Mouse (Mus musculus) left cerebral cortex, adult 11 months (tissue): ENCODE results near the gene Umad1.

Experiments
- DNase-seq: peaks from one replicate; pipeline ENCODE4 v3.0.0; 2022; ENCODE audit warnings: low spot score

The Umad1 gene

GRCm38 (mm10) chr6:8259004-8259666 lies at the start of gene Umad1, which contains the start of the genes Rpa3 and Gm45062:
Gene Umad1, plus strand, starts transcription at chr6:8259288.
Gene Rpa3, minus strand, starts transcription at chr6:8259173.
Gene Gm45062, plus strand, starts transcription at chr6:8259450.
- peak; percentile 98 for DNase-seq

GRCm38 (mm10) chr6:8209866-8210186 lies 49.3 kb upstream of the Umad1 start:
- DNase-seq = no peak

- DNase-seq = no peak
These were observed 48.4 kb upstream of the Umad1 start for GRCm38 (mm10) chr6:8210661-8211060.

DNA sequence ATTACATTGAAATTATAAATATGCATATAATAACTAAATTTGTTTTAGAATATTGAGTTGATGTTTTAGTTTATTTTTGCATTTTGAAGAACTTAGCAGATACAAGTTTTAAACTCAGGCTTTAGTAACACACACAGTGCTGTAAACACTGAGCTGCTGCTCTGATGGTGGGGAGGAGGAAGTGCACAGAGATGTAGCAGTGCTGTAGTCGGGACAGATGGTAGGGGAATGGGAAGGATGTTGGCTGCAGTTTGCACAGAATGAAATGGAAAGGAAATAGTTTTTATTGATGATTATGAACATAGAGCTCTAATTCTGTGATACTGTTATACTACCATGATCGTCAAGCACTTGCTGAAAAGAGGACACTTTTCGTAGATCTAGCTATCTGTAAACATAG lies 32.1 kb upstream of the Umad1 start:
- no peak for DNase-seq

- DNase-seq = no peak
These were observed 30.5 kb upstream of the Umad1 start for GRCm38 (mm10) chr6:8228596-8228995.

- no peak for DNase-seq
These were observed 772 bp upstream of the Umad1 start for GRCm38 (mm10) chr6:8258316-8258715.

DNA sequence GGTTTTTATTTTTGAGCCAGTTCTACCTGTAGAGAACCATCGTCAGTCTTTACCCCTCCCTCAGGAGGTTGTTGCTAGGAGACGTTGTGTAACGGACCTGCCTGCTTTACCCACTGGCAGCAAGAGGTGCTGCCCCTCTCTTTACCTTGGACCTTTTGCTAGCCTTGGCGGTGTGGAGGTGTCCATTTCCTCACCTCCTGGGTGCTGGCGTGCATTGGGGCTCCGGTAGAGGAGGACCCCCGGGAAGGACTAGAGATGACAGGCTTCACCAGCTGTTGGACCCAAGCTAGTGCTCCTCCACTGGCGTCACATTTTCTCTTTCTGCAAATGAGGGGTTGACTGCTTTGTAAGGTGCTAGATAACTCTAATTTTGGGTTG lies 568 bp downstream of the Umad1 start:
- DNase-seq = no peak

GRCm38 (mm10) chr6:8271047-8271446 lies 12.0 kb downstream of the Umad1 start:
- no peak for DNase-seq

- no peak for DNase-seq
These were observed 15.4 kb downstream of the Umad1 start for GRCm38 (mm10) chr6:8274387-8275054.

DNA sequence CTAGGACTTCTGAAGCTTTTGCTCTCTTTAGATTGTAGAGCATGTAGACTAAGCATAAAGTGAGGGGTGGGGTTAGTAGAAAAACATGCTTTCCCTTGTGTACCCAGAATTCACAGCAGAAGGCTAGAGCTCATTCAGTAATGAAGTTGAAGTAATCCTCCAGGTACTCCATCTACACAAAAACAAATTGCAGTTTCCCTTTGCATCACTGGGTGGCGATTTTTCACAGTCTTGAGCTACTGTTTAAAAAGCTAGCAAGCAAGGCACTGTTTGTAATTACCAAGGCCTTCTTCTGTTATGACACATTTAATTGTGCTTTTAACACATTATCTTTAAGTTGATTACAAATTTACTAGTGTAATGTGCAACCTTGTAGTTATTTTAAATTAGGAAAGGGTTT lies 16.0 kb downstream of the Umad1 start:
- peak; percentile 58 for DNase-seq

DNA sequence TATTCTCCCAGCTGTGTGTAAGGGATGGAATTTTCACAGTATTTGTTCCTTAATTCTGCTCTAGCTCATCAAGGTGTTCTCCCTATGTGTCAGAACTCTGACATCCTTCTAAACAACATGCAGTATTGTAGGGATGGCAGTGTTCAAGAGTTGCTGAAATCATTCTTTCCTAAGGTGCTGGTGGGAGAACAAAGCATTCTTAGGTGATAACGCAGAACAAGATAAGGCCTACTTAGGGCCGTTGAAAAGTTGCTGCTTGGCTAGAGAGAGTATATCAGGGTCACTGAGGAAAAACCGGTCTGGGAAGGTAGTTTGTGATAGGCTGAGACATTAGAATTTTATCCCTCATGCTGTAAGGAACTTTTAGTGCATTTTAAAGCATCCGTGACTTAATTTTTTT lies 17.3 kb downstream of the Umad1 start:
- DNase-seq = no peak

DNA sequence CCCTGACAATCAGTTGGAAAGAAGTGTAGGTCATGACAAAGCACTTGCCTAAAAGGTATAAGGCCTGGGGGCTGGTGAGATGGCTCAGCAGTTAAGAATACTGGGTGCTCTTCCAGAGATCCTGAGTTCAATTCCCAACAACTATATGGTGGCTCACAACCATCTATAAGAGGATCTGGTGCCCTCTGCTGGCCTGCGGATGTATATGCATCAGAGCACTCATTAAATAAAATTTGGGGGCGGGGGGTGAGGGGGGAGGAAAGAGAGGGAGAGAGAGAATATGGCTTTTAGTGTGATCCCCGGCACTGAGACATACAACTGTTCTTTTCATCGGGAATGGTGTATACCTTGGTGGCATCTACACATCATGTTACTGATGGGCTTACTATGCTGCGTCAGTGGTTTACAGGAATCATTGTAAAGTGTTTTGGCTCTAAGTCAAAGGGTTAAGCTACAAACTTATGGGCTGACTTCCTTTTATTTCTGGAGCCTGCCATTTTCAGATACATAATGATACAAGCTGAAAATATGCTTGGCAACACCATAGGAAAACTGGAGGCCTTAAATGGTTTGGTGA lies 19.4 kb downstream of the Umad1 start:
- no peak for DNase-seq

DNA sequence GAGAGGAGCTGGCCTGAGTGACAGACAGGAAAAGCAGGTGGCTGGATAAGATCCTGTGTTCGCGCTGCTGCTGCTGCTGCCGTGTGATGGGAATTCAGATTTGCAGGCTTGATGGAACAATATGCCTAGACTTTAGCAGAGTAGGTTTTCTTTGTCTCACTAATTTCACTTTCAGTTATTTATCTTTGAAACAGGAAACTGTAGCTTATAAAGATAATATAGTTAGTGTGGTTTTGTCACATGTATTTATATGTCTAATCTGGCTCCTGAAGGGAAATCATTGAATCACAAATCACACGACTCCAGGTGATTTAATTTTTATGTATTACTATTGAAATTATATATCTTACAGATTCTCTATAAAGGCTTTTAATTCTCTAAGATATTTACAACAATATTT lies 24.2 kb downstream of the Umad1 start:
- no peak for DNase-seq

DNA sequence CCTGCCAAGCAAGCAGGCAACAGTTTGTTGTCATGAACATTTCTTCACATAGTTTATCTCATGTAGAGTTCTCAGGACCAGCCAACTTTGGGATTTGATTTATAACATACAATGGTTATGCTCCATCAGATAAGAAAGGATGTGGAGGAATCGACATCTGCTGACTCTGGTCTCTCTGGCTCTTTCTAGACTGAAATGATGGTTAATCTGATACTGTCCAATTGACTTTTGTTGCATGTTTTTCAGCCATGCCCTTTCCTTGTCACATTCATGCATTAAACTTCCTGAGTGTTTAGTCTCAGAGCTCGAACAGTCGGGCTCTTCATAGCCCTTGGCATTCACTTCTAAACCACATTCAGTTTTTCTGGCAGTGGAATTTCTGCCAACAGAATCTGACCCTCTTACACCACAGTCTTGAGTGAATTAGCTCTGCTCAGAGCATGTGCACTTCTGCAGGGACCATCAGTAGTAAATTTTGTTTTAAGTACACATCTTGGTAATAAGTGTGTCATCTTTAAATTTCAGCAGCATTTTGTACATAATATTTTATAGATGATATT lies 26.4 kb downstream of the Umad1 start:
- no peak for DNase-seq

- no peak for DNase-seq
These were observed 27.1 kb downstream of the Umad1 start for GRCm38 (mm10) chr6:8286146-8286545.

- no peak for DNase-seq
These were observed 29.9 kb downstream of the Umad1 start for GRCm38 (mm10) chr6:8288755-8289580.

GRCm38 (mm10) chr6:8294048-8294784 lies 35.1 kb downstream of the Umad1 start:
- no peak for DNase-seq

DNA sequence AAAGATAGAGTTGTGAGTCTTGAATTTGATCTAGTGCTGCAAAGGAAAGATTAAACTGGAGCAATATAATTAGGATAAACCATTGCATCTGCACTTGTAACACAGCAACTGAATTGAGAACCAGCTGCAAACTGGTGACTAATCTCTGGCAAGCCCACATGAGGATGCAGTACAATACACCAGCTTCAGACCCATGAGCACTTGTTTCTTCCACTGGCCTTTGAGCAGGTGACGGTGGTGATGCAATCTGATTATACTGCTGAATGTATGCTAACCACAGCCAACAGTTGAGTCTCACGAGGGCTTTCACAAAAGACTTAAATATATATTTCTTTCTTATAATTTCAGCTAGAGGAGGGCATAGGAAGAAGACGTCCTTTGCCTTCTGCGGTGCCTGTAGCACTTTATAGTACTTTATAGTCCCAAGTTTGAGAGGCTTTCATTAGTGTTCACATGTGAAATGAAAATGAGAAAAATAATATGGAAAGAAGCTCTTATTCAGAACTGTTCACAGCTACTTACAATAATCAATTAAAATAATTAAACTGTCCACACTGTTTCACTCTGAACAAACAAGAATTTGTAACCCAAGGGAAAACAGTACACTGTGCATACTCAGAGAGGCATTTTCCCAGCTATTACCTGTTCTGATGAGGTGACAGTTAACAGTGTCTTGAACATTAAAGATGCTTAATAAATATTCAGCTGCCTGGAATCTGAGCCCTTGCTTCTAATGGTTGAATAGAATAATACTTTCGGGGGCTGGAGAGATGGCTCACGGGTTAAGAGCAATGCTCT lies 40.2 kb downstream of the Umad1 start:
- DNase-seq = peak; percentile 30

DNA sequence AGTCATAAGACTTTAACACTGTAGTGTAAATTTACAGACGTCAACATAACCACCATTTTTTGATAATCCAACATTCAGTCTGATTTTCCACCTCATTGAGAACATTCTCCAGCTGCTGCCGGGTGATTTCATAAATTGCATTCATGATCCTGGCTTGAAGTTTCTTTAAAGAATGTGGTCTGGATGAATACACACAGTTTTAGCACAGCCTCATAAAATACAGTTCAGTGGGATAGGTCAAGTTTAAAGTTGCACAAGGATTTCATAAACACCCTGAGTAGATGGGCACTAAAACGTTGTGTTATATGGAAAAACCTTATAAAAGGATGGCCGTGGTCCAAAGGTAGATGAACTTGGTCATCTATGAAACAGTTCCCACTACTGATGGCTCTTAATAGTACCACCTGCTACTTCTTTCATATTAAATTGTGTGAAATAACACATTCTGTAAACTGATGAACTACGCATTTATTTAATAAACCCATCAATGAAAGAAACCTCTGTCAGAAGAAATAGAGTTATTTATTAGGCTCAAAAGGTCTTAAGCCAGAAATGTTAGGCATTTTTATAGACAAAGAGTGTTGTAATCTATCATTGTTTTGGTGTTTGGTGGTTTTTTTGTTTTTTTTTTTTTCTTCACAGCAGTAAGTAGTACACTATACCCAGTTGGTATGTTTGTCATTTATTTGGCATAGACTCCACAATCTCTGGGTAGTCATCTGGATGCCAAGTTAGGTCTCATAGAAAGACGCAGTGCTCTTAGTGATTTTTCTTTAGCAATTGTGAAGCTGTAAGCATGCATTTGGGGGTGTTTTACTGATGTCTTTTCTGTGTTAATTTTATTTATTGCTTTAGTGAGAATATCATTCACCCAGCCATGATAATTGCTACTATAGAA lies 49.0 kb downstream of the Umad1 start:
- DNase-seq = no peak

DNA sequence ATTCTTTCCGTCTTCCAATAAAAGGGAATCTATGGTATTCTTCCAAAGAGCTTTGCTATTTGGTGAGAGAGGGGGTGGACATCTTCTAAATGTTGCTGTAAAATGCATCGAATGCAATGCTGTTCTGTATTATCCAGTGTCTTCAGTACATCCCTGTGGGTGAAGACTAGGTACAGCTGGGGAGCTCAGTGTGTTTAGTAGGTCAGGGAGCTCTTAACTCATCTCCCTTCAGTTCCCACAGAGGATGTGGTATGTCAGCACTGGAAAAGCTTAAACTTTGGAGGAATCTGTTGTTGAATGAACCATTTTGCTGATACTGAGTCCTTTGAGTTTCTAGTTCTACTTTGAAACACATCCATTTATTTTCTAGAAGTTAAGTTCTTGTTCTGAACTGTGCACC lies 53.5 kb downstream of the Umad1 start:
- no peak for DNase-seq
